Mouse (Mus musculus) C2C12 (cell line): ENCODE data around the gene Serp2. TPM values are rescaled to one million over a fixed set of nuclear protein-coding genes. Genes with fewer than 3 reads are reported as not detected.

ENCODE experiments used
- H3K27me3 ChIP-seq: one replicate; pipeline ENCODE4 v1.6.1; 2011; ENCODE audit not compliant: control insufficient read depth, insufficient read depth, insufficient read length
- H3K36me3 ChIP-seq: one replicate; pipeline ENCODE4 v1.6.1; 2011; ENCODE audit not compliant: control insufficient read depth, insufficient read depth
- H3K4me3 ChIP-seq: one replicate; pipeline ENCODE4 v1.5.1; 2011; ENCODE audit warnings: mild to moderate bottlenecking, control low read depth; ENCODE audit not compliant: poor library complexity, insufficient read depth, severe bottlenecking
- H3K79me2 ChIP-seq: one replicate; pipeline ENCODE4 v1.6.1; 2011; ENCODE audit not compliant: control insufficient read depth, insufficient read depth
- H3K79me3 ChIP-seq: one replicate; pipeline ENCODE4 v1.6.1; 2011; ENCODE audit warnings: low read depth, control low read depth
- H3ac ChIP-seq: one replicate; pipeline ENCODE3; 2011; ENCODE audit warnings: low read depth; ENCODE audit not compliant: control insufficient read depth, insufficient read length
- CEBPB ChIP-seq: IDR thresholded peaks from one replicate; pipeline ENCODE4 v1.6.1; 2011; ENCODE audit warnings: low read depth, mild to moderate bottlenecking, control low read depth, moderate library complexity
- CTCF ChIP-seq: IDR thresholded peaks from one replicate; pipeline ENCODE4 v1.5.1; 2011; ENCODE audit not compliant: control insufficient read depth, insufficient read depth, insufficient read length
- FOSL1 ChIP-seq: IDR thresholded peaks from one replicate; pipeline ENCODE4 v1.8.0; 2011; ENCODE audit warnings: mild to moderate bottlenecking, low read length; ENCODE audit not compliant: poor library complexity, insufficient read depth, severe bottlenecking
- MAX ChIP-seq: IDR thresholded peaks from one replicate; pipeline ENCODE4 v1.6.1; 2011; ENCODE audit warnings: mild to moderate bottlenecking, control low read depth
- MYOD1 ChIP-seq: IDR thresholded peaks from one replicate; pipeline ENCODE4 v1.6.1; 2011; ENCODE audit warnings: low read depth; ENCODE audit not compliant: control insufficient read depth, insufficient read length
- MYOG ChIP-seq: IDR thresholded peaks from one replicate; pipeline ENCODE4 v1.6.1; 2011; ENCODE audit not compliant: control insufficient read depth, insufficient read length; ENCODE audit errors: extremely low read depth
- USF1 ChIP-seq: IDR thresholded peaks from one replicate; pipeline ENCODE4 v1.6.1; 2011; ENCODE audit warnings: low read depth, mild to moderate bottlenecking, control low read depth, moderate library complexity
- polyA plus RNA-seq: library from polyadenylated mRNA; unstranded; fragments of >200 nt; fragmentation: generic; extraction: Trizol; gene quantifications from one replicate; pipeline ENCODE4 v1.2.1, GENCODE M21; 2012; ENCODE audit warnings: missing spikeins

The Serp2 gene
- polyA plus RNA-seq, 1 experiment = 32.8 TPM

DNA sequence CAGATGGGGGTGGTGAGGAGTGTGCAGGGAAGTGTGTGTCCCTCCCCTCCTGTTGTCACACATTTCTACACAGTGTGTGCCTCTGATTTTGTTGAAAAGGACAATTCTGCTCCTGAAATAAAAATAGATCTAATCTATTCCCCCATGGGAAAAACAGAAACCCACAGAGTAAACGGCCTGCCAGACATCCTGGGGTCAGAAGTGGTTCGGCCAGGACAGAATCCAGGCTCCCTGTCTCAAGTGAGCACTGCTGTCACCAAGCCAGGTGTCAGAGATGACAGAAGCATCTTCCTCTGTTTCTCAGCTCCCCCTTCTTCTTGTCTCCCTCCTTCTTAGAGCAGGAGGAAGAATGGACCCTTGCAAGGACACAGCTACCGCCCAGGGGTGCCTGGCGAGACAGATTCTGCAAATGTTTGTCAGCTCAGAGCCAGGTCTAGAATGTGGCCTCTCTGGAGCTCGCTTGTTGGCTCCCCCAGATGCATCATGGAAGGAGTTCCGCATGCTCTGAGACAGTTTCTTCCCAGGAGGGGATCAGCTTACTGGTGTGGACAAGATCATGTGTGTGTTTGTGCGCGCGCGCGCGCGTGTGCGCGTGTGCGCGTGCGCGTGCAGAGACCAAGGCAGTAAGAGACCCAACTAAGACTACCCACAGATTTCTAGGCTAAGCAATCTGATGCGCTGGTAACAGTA lies 29.5 kb downstream of the Serp2 start:
- no peak overlapping the region for H3ac ChIP-seq
- H3K27me3 ChIP-seq = no peaks in the 10 kb centered on the region
- H3K4me3 ChIP-seq = no peak overlapping the region
- no peaks in the 10 kb centered on the region for H3K79me2 ChIP-seq
- no peaks in the 10 kb centered on the region for H3K36me3 ChIP-seq
- no peaks in the 10 kb centered on the region for H3K79me3 ChIP-seq
- TF ChIP-seq CEBPB = no peak
- TF ChIP-seq MYOG = no peak
- no peak for TF ChIP-seq MAX
- no peak for TF ChIP-seq FOSL1
- no peak for TF ChIP-seq MYOD1
- TF ChIP-seq CTCF = no peak
- TF ChIP-seq USF1 = no peak

DNA sequence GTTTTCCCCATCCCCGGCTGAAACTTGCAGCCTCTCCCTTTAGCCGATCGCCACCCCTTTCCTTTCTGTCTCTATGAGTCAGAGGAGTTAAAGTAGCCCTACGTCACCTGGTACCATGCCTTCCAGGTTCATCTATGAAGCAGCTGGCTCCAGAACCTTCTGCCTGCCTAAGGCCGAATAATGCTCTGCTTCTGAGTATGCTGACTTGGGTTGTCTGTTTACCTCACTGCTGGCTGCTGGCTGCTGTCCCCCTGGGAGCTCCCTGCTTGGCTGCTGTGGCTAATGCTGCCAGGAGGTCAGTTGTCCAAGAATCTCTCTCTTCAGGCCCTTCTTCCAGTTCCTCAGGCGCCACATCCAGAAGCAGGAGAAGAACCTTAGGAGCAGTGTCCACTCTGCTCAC lies 30.2 kb downstream of the Serp2 start:
- Histone ChIP-seq H3K4me3 (no peak overlapping the region), H3K79me2 (no peaks in the 10 kb centered on the region), H3K36me3 (no peaks in the 10 kb centered on the region), H3K27me3 (no peaks in the 10 kb centered on the region), H3ac (no peak overlapping the region), H3K79me3 (no peaks in the 10 kb centered on the region)
- TF ChIP-seq FOSL1 (no peak), USF1 (no peak), CTCF (no peak), MYOG (no peak), MAX (no peak), CEBPB (no peak), MYOD1 (no peak)

DNA sequence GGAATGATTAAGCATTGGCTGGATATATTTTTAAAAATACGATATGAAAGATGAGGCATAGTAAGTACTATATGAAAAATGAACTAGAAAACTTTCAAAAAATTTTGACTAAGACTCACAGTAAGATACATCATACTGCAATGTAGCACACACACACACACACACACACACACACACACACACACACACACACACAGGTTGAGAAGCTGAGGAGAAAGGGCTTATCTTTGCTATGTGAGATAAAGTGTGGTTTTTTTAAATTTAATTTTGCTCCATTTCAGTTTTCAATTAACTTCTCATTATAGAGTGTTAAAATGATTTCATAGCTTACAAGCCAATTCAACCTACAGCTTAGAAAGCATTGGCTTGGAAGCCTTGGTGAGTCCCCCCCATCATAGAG lies 33.3 kb downstream of the Serp2 start:
- no peak overlapping the region for H3ac ChIP-seq
- no peaks in the 10 kb centered on the region for H3K36me3 ChIP-seq
- no peak overlapping the region for H3K4me3 ChIP-seq
- H3K79me3 ChIP-seq = no peaks in the 10 kb centered on the region
- TF ChIP-seq MYOG (no peak), MYOD1 (no peak), USF1 (no peak), CEBPB (no peak), FOSL1 (no peak), CTCF (no peak), MAX (no peak)
- H3K79me2 ChIP-seq = no peaks in the 10 kb centered on the region
- no peaks in the 10 kb centered on the region for H3K27me3 ChIP-seq

DNA sequence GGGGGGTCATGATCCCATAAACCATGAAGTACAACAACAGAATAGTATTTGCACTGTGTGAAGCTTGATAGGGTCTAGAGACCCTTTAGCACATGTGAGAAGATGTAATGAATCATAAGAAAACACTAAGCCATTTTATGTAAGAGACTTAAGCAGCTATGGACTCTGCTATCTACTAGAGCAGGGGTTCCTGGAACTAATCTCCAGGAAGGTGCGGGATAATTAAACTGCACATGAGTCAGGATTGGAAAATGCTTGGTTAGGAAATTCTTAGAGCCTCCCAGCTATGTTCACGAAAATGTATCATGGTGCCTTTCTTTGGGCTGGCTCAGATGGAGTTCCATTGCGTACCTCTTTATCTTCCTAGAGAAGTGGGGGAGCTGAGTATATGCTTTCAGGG lies 35.4 kb downstream of the Serp2 start:
- Histone ChIP-seq H3ac (no peak overlapping the region), H3K79me3 (no peaks in the 10 kb centered on the region), H3K79me2 (no peaks in the 10 kb centered on the region), H3K36me3 (no peaks in the 10 kb centered on the region), H3K27me3 (no peaks in the 10 kb centered on the region), H3K4me3 (no peak overlapping the region)
- TF ChIP-seq MAX (no peak), CEBPB (no peak), MYOD1 (no peak), CTCF (no peak), USF1 (no peak), MYOG (no peak), FOSL1 (no peak)

DNA sequence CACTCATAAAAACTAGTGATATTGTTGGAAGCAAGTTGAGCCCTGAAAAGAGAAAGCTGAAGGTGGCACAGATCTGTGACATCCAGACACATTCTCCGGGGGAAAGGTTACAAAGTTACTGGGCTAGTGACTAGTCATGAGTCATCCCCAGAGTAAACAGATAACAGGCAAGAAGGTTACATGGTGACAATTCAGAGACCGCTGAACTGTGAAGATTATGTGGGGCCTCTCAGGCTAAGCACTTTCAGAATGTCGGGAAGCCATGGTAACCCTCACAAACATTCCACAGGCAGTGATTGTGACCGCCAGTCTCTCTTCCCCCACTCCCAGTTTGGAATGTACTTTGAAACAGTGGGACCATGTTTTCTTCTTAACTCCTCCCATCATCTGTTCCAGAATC lies 36.1 kb downstream of the Serp2 start:
- H3K79me2 ChIP-seq = no peaks in the 10 kb centered on the region
- TF ChIP-seq MAX = no peak
- TF ChIP-seq MYOD1 = peak; percentile 25
- TF ChIP-seq FOSL1 = peak; percentile 96
- no peaks in the 10 kb centered on the region for H3K79me3 ChIP-seq
- H3K4me3 ChIP-seq = no peak overlapping the region
- H3K36me3 ChIP-seq = no peaks in the 10 kb centered on the region
- H3ac ChIP-seq = no peak overlapping the region
- no peaks in the 10 kb centered on the region for H3K27me3 ChIP-seq

DNA sequence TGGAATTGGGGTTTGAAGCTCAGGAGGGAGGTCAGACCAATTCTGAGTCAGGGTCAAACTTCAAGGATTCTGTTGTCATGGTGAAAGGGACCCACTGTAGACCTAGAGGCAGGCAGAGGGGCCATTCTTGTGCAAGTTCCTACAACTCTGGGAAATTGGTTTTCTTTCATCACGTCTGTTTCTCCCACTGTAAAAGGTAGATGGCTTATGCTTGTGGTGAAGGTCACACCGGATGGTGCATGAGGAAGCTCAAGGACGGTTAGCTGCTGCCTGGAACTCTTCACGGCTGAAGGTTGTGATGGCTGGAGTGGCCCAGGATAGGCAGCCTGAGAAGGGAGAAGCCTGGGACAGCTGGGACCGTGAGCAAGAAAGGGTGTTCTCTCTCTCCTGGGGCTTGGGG lies 38.5 kb downstream of the Serp2 start:
- Histone ChIP-seq H3K79me3 (no peaks in the 10 kb centered on the region), H3ac (no peak overlapping the region), H3K4me3 (no peak overlapping the region), H3K36me3 (no peaks in the 10 kb centered on the region), H3K27me3 (no peaks in the 10 kb centered on the region), H3K79me2 (no peaks in the 10 kb centered on the region)
- TF ChIP-seq USF1 = no peak
- no peak for TF ChIP-seq CTCF
- no peak for TF ChIP-seq MAX
- no peak for TF ChIP-seq MYOD1
- no peak for TF ChIP-seq CEBPB
- TF ChIP-seq FOSL1 = no peak
- no peak for TF ChIP-seq MYOG
